Mouse (Mus musculus) telencephalon, adult 2 months (tissue): ENCODE measurements at regions not wholly inside any gene's neighbourhood (a gene's known extent, or its start where the extent isn't known, plus 50 kb on each side); places are given as distances from the start of the nearest gene placed in this dataset.

Experiments
- DNase-seq: peaks from one replicate; pipeline ENCODE4 v3.0.0-alpha.2; 2011; ENCODE audit warnings: low read depth, low spot score

- DNase-seq, result no peak
These were observed 63.0 kb downstream of the Kbtbd8 start for GRCm38 (mm10) chr6:95179993-95180392.

- DNase-seq, result no peak
These were observed 65.2 kb downstream of the Kbtbd8 start for GRCm38 (mm10) chr6:95182238-95182637.

GRCm38 (mm10) chr6:95185074-95185931, 68.3 kb downstream of the Kbtbd8 start:
- no peak for DNase-seq

- no peak for DNase-seq
These were observed 79.6 kb downstream of the Kbtbd8 start for GRCm38 (mm10) chr6:95196631-95197030.

- DNase-seq, result peak; percentile 65
These were observed 81.6 kb downstream of the Kbtbd8 start for GRCm38 (mm10) chr6:95198611-95199010.

GRCm38 (mm10) chr6:95202291-95202790, 85.3 kb downstream of the Kbtbd8 start:
- no peak for DNase-seq

- no peak for DNase-seq
These were observed 85.9 kb downstream of the Kbtbd8 start for GRCm38 (mm10) chr6:95202978-95203377.

GRCm38 (mm10) chr6:95204231-95204630, 87.2 kb downstream of the Kbtbd8 start:
- no peak for DNase-seq

GRCm38 (mm10) chr6:95207063-95207462, 90.0 kb downstream of the Kbtbd8 start:
- DNase-seq, result no peak

GRCm38 (mm10) chr6:95217431-95217830, 100.4 kb downstream of the Kbtbd8 start:
- DNase-seq, result peak; percentile 93

- peak; percentile 57 for DNase-seq
These were observed 101.8 kb downstream of the Kbtbd8 start for GRCm38 (mm10) chr6:95218830-95219229.

- peak; percentile 75 for DNase-seq
These were observed 98.4 kb upstream of the Gm10234 start for GRCm38 (mm10) chr6:95223537-95223936.

- no peak for DNase-seq
These were observed 92.0 kb upstream of the Gm10234 start for GRCm38 (mm10) chr6:95229885-95230284.

- DNase-seq, result no peak
These were observed 87.2 kb upstream of the Gm10234 start for GRCm38 (mm10) chr6:95234712-95235111.

- no peak for DNase-seq
These were observed 78.3 kb upstream of the Gm10234 start for GRCm38 (mm10) chr6:95243657-95244056.

GRCm38 (mm10) chr6:95244911-95245310, 77.0 kb upstream of the Gm10234 start:
- DNase-seq, result no peak

GRCm38 (mm10) chr6:95256303-95256702, 65.6 kb upstream of the Gm10234 start:
- DNase-seq, result no peak

GRCm38 (mm10) chr6:95261001-95261400, 60.9 kb upstream of the Gm10234 start:
- no peak for DNase-seq

- DNase-seq, result no peak
These were observed 57.7 kb upstream of the Gm10234 start for GRCm38 (mm10) chr6:95264011-95264869.

- no peak for DNase-seq
These were observed 52.4 kb upstream of the Gm10234 start for GRCm38 (mm10) chr6:95269524-95269923.
